Mouse (Mus musculus): ENCODE results near the gene Med17. TPM values are rescaled to one million over a fixed set of nuclear protein-coding genes. Genes with fewer than 3 reads are reported as not detected.
"Not testable (repeated sequence)": the region's sequence is repeated elsewhere in the genome, so short reads cannot be mapped to it uniquely, and the experiment has no call there.

Med17 gene
- polyA plus RNA-seq (2015; fragmentation: Nextera tagmentation; extraction: Ambion mirVana): 25.8 and 31.9 TPM in 2 replicates

DNA sequence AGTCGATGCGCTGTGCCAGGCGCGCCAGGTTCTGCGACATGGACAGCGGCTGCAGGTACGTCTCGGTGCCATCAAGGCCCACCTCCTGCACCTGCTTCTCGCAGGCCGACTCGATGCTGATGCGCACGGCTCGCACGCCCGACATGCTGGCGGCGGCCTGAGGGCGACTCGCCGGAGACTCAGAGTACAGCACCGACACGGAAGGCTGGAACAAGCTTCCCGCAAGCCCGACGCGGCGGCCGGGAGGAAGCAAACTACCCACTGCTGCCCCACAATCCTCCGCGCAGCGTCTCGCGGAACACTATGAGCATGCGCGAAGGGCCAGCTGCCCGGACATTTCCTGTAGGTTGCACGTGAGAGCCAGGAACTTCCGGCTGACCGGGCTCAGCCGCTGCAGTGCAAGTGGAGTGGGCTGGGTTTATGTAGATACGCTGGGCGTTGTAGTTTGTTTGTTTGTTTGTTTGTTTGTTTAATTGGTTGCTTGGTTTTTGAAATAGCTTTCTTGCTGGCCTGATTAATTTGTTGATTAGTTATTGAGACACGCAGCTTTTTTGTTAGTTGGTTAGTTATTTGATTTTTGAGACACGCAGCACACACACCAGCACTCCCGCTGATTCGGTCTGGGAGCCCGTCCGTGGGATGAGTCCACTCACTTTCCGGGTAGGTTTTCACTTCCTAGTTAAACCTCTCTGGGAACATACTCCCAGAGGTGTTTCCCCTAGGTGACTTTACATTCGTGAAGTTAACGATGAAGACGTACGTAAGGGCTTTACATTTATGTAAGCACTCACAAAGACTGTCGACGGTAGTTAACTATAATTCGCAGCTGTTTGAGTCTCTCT, at the start of gene Med17:
Gene Med17, minus strand, starts transcription at position 283 of the 842 bp plus-strand sequence.
- H3K4me1 ChIP-seq (ENCODE audit: control insufficient read depth, insufficient read depth, low read depth, low read length): peaks cover 23% of the 10 kb centered on the region
- peaks cover 11% of the 10 kb centered on the region for H3K36me3 ChIP-seq (ENCODE audit: control insufficient read depth, insufficient read depth, low read length)
- peak; percentile 99 for ATAC-seq
- H3K27me3 ChIP-seq (replicated peaks; ENCODE audit: control insufficient read depth, insufficient read depth, low read length): no peaks in the 10 kb centered on the region
- peak within 1 kb of the TSS; percentile 67 for H3K4me2 ChIP-seq (ENCODE audit: low read length)
- peak within 1 kb of the TSS; percentile 89 for H3K9ac ChIP-seq (ENCODE audit: low read depth, low read length)
- peak within 1 kb of the TSS; percentile 85 for H3K27ac ChIP-seq (ENCODE audit: low read depth, low read length)
- peak within 1 kb of the TSS; percentile 73 for H3K4me3 ChIP-seq (ENCODE audit: low read length)
- WGBS: 1% methylated on average over 57 of the region's 57 CpGs
- H3K9me3 ChIP-seq (ENCODE audit: control insufficient read depth, low read length): no peaks in the 10 kb centered on the region

DNA sequence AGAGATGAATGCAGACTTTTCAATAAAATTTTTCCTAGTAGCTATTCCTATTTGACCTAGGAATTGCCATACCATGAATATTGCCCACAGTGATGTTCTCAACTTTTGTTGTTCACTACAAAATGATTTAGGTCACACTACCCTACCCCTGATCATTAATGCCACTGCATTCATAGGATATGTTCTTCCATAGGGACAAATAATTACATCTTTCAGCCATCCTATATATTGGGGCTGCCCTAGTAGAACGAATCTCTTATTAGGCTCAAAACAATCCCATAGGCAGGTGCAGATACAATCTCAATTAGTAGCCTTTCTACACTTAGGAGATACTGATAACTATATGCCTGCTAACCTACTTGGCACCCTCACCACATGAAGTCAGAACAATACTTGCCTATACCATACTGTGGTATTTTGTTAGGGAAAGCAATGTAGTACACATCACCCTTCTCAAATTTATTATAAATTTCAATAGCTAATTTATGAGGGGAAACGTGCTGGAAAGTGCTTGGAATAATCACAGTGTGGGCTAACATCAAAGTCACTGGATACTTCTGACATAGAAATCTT, 38.5 kb upstream of the Med17 start:
- H3K27me3 ChIP-seq (replicated peaks; ENCODE audit: control insufficient read depth, insufficient read depth, low read length): no peaks in the 10 kb centered on the region
- ATAC-seq: no peak
- no peak overlapping the region for H3K9ac ChIP-seq (ENCODE audit: low read depth, low read length)
- H3K36me3 ChIP-seq (ENCODE audit: control insufficient read depth, insufficient read depth, low read length): peaks cover 35% of the 10 kb centered on the region
- H3K9me3 ChIP-seq (ENCODE audit: control insufficient read depth, low read length): no peaks in the 10 kb centered on the region
- no peak overlapping the region for H3K27ac ChIP-seq (ENCODE audit: low read depth, low read length)
- no peaks in the 10 kb centered on the region for H3K4me1 ChIP-seq (ENCODE audit: control insufficient read depth, insufficient read depth, low read depth, low read length)
- H3K4me3 ChIP-seq (ENCODE audit: low read length): no peak overlapping the region
- WGBS: 84% methylated on average over 2 of the region's 2 CpGs
- no peak overlapping the region for H3K4me2 ChIP-seq (ENCODE audit: low read length)

DNA sequence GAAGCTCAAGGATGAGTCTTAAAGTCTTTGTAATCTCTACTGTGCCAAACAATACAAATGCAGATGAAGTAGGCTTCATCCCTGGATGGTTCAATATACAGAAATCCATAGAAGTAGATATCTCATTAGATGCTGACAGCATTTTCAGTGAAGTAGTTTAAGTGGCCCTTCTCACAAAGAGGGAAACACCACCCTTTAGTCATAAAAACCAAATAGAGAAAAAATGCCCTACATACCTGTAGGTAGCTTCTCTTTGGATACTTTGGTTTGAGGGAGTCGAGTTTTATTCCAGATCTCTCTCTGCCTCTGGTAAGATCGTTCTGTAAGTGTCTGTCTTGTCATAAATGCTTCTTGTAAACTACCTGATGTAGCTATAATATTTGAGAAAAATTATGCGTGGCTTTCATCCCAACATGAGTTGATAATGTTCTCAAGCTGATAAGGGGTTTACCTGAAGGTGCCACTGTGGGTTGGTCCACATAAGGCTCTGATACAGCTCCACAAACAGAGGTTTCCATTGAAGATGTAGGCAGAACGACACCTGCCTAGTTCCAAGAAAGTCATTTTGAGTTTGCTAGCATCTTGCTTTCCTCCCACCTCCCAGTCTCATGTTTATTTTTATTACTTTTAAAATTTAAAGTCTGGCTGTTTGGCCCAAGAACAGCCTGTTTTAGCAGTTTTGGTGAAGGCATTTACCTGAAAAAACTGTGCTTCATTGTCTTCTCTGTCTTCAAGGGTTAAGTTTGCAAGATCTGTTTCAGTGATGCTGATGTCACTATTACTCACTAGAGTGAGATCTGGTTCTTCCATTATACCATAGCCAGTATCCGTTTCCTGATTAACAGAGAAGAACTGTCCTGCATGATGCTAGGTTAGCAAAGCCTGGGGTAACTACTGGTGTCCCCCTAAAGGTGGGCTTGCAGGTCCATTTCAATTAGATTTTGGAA, 37.8 kb upstream of the Med17 start:
- no peak for ATAC-seq
- Histone ChIP-seq H3K9me3 (ENCODE audit: control insufficient read depth, low read length) (no peaks in the 10 kb centered on the region), H3K4me1 (ENCODE audit: control insufficient read depth, insufficient read depth, low read depth, low read length) (no peaks in the 10 kb centered on the region), H3K4me3 (ENCODE audit: low read length) (no peak overlapping the region), H3K36me3 (ENCODE audit: control insufficient read depth, insufficient read depth, low read length) (peaks cover 32% of the 10 kb centered on the region), H3K27me3 (replicated peaks; ENCODE audit: control insufficient read depth, insufficient read depth, low read length) (no peaks in the 10 kb centered on the region), H3K27ac (ENCODE audit: low read depth, low read length) (no peak overlapping the region), H3K4me2 (ENCODE audit: low read length) (no peak overlapping the region), H3K9ac (ENCODE audit: low read depth, low read length) (no peak overlapping the region)
- 64% methylated on average over 5 of the region's 5 CpGs for WGBS

DNA sequence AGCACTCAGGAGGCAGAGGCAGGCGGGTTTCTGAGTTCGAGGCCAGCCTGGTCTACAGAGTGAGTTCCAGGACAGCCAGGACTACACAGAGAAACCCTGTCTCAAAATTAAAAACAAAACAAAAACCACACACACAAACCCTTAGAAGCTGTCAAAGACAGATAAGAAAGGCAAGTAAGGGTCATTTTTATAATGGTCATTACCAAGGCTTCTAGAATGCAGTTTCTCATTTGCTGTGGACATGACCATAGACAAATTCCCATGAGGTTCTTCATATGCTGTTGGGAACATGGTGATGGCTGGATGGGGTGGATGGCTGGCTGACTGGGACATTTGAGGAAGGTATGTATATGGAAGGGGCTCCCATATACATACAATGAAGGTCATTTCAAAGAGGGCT, 36.6 kb upstream of the Med17 start:
- not testable (repeated sequence) for H3K9ac ChIP-seq (ENCODE audit: low read depth, low read length); ATAC-seq; H3K27ac ChIP-seq (ENCODE audit: low read depth, low read length); H3K4me3 ChIP-seq (ENCODE audit: low read length); H3K4me2 ChIP-seq (ENCODE audit: low read length); H3K4me1 ChIP-seq (ENCODE audit: control insufficient read depth, insufficient read depth, low read depth, low read length); H3K27me3 ChIP-seq (replicated peaks; ENCODE audit: control insufficient read depth, insufficient read depth, low read length); H3K9me3 ChIP-seq (ENCODE audit: control insufficient read depth, low read length)
- peaks cover 37% of the 10 kb centered on the region for H3K36me3 ChIP-seq (ENCODE audit: control insufficient read depth, insufficient read depth, low read length)
- 100% methylated on average over 1 of the region's 2 CpGs for WGBS

DNA sequence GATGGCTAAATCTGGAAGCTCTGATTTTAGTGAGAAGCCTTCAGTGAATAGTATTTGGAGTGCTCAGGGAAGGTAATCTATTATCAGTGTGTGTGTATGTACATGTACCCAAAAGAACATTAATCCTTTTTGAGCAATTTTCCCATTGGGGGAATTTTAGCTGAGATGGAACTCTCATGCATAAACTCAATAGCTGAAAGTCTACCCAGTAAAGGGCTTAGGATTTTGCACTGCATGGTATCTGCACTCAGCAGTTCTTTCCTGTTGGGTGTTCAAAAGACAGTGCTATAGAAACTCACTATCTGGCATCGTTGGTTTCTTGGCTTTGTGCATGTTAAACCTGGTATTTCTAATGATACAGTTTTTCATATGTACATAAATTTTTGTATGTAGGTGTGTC, 34.9 kb upstream of the Med17 start:
- no peaks in the 10 kb centered on the region for H3K27me3 ChIP-seq (replicated peaks; ENCODE audit: control insufficient read depth, insufficient read depth, low read length)
- 95% methylated on average over 1 of the region's 1 CpGs for WGBS
- H3K9me3 ChIP-seq (ENCODE audit: control insufficient read depth, low read length): no peaks in the 10 kb centered on the region
- no peaks in the 10 kb centered on the region for H3K4me1 ChIP-seq (ENCODE audit: control insufficient read depth, insufficient read depth, low read depth, low read length)
- no peak overlapping the region for H3K4me2 ChIP-seq (ENCODE audit: low read length)
- no peak overlapping the region for H3K4me3 ChIP-seq (ENCODE audit: low read length)
- no peak for ATAC-seq
- H3K27ac ChIP-seq (ENCODE audit: low read depth, low read length): no peak overlapping the region
- peaks cover 45% of the 10 kb centered on the region for H3K36me3 ChIP-seq (ENCODE audit: control insufficient read depth, insufficient read depth, low read length)
- H3K9ac ChIP-seq (ENCODE audit: low read depth, low read length): no peak overlapping the region

DNA sequence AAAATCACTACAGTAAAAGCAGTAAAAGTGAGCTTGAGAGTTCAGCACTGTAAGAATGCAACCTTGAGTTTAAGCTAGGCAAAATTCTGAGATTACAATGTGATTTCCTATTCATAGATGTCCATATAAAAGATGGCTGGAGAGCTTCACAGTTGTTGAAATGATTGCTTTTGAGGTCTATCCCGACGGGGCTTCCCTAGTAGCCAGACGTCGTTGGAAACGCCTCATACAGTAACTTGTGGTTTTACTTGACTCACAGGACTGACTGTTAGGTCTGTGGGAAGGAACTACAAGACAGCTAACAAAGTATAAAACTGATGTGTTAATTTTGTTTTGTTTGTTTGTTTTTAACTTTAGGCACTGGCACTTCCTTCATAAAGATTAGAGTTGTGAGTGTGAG, 33.9 kb upstream of the Med17 start:
- WGBS: 85% methylated on average over 5 of the region's 5 CpGs
- no peaks in the 10 kb centered on the region for H3K9me3 ChIP-seq (ENCODE audit: control insufficient read depth, low read length)
- H3K27me3 ChIP-seq (replicated peaks; ENCODE audit: control insufficient read depth, insufficient read depth, low read length): no peaks in the 10 kb centered on the region
- no peak overlapping the region for H3K9ac ChIP-seq (ENCODE audit: low read depth, low read length)
- no peak overlapping the region for H3K4me2 ChIP-seq (ENCODE audit: low read length)
- H3K27ac ChIP-seq (ENCODE audit: low read depth, low read length): no peak overlapping the region
- H3K4me3 ChIP-seq (ENCODE audit: low read length): no peak overlapping the region
- peaks cover 7% of the 10 kb centered on the region for H3K4me1 ChIP-seq (ENCODE audit: control insufficient read depth, insufficient read depth, low read depth, low read length)
- peaks cover 52% of the 10 kb centered on the region for H3K36me3 ChIP-seq (ENCODE audit: control insufficient read depth, insufficient read depth, low read length)
- ATAC-seq: no peak

DNA sequence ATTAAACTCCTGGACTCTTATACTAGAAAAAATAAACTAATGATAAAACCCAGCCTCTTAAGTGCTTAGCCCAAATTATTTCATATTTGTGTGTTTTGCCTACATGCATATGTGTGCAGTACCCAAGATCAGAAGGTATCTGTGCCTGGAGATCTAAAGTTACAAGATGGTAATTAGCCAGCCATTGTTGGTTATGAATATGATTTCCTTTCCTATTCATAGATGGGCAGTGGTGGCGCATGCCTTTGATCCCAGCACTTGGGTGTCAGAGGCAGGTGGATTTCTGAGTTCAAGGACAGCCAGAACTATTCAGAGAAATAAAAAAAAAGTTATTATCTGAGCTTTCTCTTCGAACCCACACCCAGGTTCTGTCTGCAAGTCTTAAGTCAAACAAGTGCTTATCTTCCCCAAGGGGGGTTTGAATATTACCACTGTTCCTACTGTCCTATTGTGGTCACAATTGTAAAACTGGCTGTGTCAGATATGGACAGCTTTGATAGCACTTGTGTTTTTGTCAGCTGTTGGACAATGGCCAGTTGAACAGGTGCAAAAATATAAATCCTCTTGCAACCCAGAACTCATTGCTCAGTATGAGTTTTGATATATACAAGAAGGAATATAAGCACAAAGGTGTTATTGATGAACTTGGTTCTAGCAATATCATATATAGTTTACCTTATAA, 32.5 kb upstream of the Med17 start:
- H3K27ac ChIP-seq (ENCODE audit: low read depth, low read length): no peak overlapping the region

DNA sequence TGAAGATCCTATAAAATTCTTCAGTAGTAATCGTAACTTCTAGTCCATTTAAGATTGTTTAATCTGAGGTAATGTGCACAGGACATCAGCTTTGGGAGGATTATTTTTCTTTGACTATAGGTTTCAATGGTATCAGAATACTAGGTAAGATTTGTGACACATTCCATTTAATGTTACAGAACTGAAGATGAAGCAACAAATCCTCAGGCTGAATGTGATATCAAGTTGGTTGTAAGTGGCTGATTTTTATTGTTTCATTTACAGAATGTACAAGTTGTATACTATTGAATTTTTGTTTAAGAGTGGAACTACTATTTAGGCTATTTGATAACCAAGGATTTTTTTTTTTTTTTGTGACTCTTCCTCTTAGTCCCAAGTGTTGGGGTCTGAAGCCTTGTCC, 30.4 kb upstream of the Med17 start:
- H3K4me1 ChIP-seq (ENCODE audit: control insufficient read depth, insufficient read depth, low read depth, low read length): peaks cover 22% of the 10 kb centered on the region
- no peak overlapping the region for H3K27ac ChIP-seq (ENCODE audit: low read depth, low read length)
- H3K4me3 ChIP-seq (ENCODE audit: low read length): no peak overlapping the region
- H3K4me2 ChIP-seq (ENCODE audit: low read length): no peak overlapping the region
- no peak for ATAC-seq
- no peaks in the 10 kb centered on the region for H3K27me3 ChIP-seq (replicated peaks; ENCODE audit: control insufficient read depth, insufficient read depth, low read length)
- peaks cover 39% of the 10 kb centered on the region for H3K36me3 ChIP-seq (ENCODE audit: control insufficient read depth, insufficient read depth, low read length)
- H3K9me3 ChIP-seq (ENCODE audit: control insufficient read depth, low read length): no peaks in the 10 kb centered on the region
- WGBS: 94% methylated on average over 1 of the region's 1 CpGs
- H3K9ac ChIP-seq (ENCODE audit: low read depth, low read length): no peak overlapping the region

More for the DNA sequence above, 32.5 kb upstream of the Med17 start:
- no peak overlapping the region for H3K9ac ChIP-seq (ENCODE audit: low read depth, low read length)
- WGBS: 89% methylated on average over 2 of the region's 2 CpGs
- no peaks in the 10 kb centered on the region for H3K9me3 ChIP-seq (ENCODE audit: control insufficient read depth, low read length)
- H3K4me1 ChIP-seq (ENCODE audit: control insufficient read depth, insufficient read depth, low read depth, low read length): peaks cover 14% of the 10 kb centered on the region
- H3K4me2 ChIP-seq (ENCODE audit: low read length): no peak overlapping the region
- H3K36me3 ChIP-seq (ENCODE audit: control insufficient read depth, insufficient read depth, low read length): peaks cover 48% of the 10 kb centered on the region
- ATAC-seq: no peak
- no peak overlapping the region for H3K4me3 ChIP-seq (ENCODE audit: low read length)
- H3K27me3 ChIP-seq (replicated peaks; ENCODE audit: control insufficient read depth, insufficient read depth, low read length): no peaks in the 10 kb centered on the region
